Mouse (Mus musculus): ENCODE measurements around the gene Aurkb. TPM values are rescaled to one million over a fixed set of nuclear protein-coding genes. Genes with fewer than 3 reads are reported as not detected.
A peak's percentile ranks its signal among the peaks of the same experiment; 100 is the strongest.
"Not testable (repeated sequence)": the region's sequence is repeated elsewhere in the genome, so short reads cannot be mapped to it uniquely, and the experiment has no call there.

The Aurkb gene
- polyA plus RNA-seq, 1 experiment from 2014 or later, result 139 TPM

DNA sequence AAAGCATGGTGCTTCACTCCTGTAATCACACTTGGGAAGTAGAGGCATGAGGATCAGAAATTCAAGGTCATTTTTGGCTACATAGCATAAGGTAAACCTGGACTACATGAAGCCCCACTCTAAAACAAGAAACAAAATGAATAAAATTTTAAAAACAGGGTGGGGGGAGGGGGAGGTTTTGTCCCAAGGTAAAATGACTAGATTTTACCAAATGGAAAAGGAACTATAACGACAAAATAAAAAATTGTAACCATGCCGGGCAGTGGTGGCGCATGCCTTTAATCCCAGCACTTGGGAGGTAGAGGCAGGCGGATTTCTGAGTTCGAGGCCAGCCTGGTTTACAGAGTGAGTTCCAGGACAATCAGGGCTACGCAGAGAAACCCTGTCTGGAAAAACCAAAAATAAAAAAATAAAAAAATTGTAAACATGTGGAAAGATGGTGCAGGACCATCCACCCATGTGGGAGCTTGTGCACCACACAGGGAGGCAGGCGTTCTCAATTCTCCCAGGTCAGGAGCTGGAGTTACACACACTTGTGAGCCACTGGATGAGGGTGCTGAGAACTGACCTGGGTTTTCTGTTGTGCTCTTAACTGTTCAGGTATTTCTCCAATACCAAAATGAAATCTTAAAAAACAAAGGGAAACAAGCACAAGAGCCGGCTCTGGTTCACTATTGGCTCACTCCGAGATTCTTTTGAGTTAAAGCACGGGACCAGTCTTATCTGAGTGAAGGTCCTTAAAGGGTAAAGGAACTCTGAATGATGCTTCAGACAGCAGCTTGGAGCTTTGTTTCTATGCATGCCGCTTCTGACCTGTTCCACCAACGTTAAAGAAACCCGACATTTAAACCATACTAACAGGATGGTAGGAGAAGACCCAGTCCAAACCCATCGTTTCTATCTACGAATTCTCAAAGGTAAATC is 34.8 kb upstream of the Aurkb start:
- Histone ChIP-seq H3K4me1 (ENCODE audit: control insufficient read depth, insufficient read depth, low read length) (peaks cover 10% of the 10 kb centered on the region), H3K4me3 (ENCODE audit: low read length) (no peak overlapping the region), H3K9me3 (ENCODE audit: control insufficient read depth, low read length) (no peaks in the 10 kb centered on the region), H3K9ac (ENCODE audit: low read depth, low read length) (no peak overlapping the region; the same call in 1 of the 2 replicates), H3K4me2 (ENCODE audit: low read depth, low read length) (no peak overlapping the region), H3K36me3 (ENCODE audit: control insufficient read depth, insufficient read depth, low read length) (no peaks in the 10 kb centered on the region), H3K27ac (ENCODE audit: low read length) (no peak overlapping the region), H3K27me3 (replicated peaks; ENCODE audit: control insufficient read depth, insufficient read depth, low read length) (no peaks in the 10 kb centered on the region)
- whole genome bisulfite sequencing, result 87% methylated on average over 15 of the region's 15 CpGs
- no peak for ATAC-seq

DNA sequence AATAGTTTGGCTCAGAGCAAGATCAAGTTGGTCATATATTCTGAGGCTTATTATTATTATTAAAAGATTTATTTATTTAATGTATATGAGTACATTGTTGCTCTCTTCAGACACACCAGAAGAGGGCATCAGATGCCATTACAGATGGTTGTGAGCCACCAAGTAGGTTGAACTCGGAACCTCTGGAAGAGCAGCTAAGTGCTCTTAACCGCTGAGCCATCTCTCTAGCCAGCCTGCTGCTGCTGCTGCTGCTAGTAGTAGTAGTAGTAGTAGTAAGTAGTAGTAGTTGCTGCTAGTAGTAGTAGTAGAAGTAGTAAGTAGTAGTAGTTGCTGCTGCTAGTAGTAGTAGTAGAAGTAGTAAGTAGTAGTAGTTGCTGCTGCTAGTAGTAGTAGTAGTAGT is 34.0 kb upstream of the Aurkb start:
- H3K9ac ChIP-seq (ENCODE audit: low read depth, low read length); H3K27me3 ChIP-seq (replicated peaks; ENCODE audit: control insufficient read depth, insufficient read depth, low read length); H3K36me3 ChIP-seq (ENCODE audit: control insufficient read depth, insufficient read depth, low read length); H3K9me3 ChIP-seq (ENCODE audit: control insufficient read depth, low read length); H3K27ac ChIP-seq (ENCODE audit: low read length); ATAC-seq: not testable (repeated sequence)
- Histone ChIP-seq H3K4me2 (ENCODE audit: low read depth, low read length) (peak overlapping the region; percentile 82), H3K4me3 (ENCODE audit: low read length) (peak overlapping the region; percentile 61), H3K4me1 (ENCODE audit: control insufficient read depth, insufficient read depth, low read length) (peaks cover 10% of the 10 kb centered on the region)
- 47% methylated on average over 2 of the region's 2 CpGs for WGBS

DNA sequence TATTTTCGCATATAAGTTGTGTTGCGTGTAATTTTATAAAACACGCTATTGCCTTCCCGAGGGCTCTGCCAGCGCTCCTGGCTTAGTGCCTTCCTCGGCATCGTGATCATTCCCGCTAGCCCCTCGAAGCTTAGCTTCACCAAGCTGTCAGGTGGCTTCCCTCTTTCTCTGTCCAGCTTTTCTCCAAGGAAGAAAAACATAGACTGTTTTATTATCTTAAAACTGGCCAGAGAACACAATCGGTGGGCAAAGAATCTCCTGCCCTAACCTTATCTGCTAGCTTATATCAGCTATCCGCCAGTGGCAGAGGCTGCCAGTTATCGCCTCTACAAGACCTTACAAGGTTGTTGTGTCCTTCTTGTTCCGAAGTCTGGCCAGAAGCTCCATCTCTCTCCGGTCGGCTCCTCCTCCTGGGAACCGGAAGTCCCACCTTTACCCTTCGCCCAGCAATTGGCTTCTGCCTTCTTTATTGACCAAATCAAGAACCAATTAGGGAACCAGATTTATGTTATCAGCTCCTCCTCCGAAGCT is 33.3 kb upstream of the Aurkb start:
- Histone ChIP-seq H3K27ac (ENCODE audit: low read length) (peak overlapping the region; percentile 93), H3K36me3 (ENCODE audit: control insufficient read depth, insufficient read depth, low read length) (no peaks in the 10 kb centered on the region), H3K4me2 (ENCODE audit: low read depth, low read length) (peak overlapping the region; percentile 82), H3K4me3 (ENCODE audit: low read length) (peak overlapping the region; percentile 61), H3K27me3 (replicated peaks; ENCODE audit: control insufficient read depth, insufficient read depth, low read length) (no peaks in the 10 kb centered on the region), H3K9ac (ENCODE audit: low read depth, low read length) (peak overlapping the region; percentile 70), H3K4me1 (ENCODE audit: control insufficient read depth, insufficient read depth, low read length) (peaks cover 13% of the 10 kb centered on the region), H3K9me3 (ENCODE audit: control insufficient read depth, low read length) (no peaks in the 10 kb centered on the region)
- WGBS, result under 1% methylated on average over 18 of the region's 18 CpGs
- ATAC-seq, result peak; percentile 67

DNA sequence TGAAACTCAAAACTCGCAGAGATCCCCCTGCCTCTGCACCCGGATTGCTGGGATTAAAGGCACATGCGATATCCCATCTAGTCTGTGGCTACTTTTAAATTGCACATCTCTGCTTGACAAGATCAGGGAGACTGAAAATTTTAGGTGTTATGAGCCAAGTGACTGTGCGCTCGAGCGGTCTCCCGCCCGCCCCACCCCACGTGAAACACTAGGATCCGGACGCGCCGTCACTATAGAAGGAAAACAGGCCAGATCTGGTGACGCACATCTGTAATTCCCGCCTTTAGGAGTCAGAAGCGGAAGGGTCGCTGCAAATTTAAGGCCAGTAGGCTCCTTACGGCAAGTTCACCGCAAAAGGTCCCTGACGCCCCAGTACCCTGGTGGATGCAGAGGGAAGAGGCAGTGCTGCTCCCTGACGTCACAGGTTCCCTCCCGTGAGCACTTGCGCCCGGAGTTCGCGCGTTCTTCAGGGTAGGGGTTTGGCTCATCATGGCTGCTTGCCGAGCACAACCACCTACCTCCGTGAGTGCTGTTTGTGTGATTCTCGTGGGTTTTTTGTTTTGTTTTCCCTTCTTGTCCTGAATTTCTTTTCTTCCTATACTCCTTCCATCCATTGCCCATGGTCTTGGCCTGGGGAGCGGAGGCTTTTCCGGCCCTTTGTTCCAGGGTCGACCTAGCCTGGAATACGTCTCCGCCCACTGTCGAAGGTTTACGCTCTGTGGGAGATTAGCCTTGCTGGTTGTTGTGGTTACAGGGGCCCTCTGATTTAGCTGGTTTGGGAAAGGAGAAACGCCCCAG is 29.6 kb upstream of the Aurkb start, which contains the start of gene Ctc1:
TSS of gene Ctc1 (plus strand) at position 268 of the 798 bp plus-strand sequence.
- Histone ChIP-seq H3K9ac (ENCODE audit: low read depth, low read length) (peak within 1 kb of the TSS; percentile 73), H3K4me2 (ENCODE audit: low read depth, low read length) (peak within 1 kb of the TSS; percentile 77), H3K4me1 (ENCODE audit: control insufficient read depth, insufficient read depth, low read length) (peaks cover 7% of the 10 kb centered on the region), H3K9me3 (ENCODE audit: control insufficient read depth, low read length) (no peaks in the 10 kb centered on the region), H3K4me3 (ENCODE audit: low read length) (peak within 1 kb of the TSS; percentile 58), H3K27me3 (replicated peaks; ENCODE audit: control insufficient read depth, insufficient read depth, low read length) (no peaks in the 10 kb centered on the region), H3K27ac (ENCODE audit: low read length) (peak within 1 kb of the TSS; percentile 93), H3K36me3 (ENCODE audit: control insufficient read depth, insufficient read depth, low read length) (no peaks in the 10 kb centered on the region)
- WGBS, result 2% methylated on average over 38 of the region's 38 CpGs
- ATAC-seq, result peak; percentile 95

DNA sequence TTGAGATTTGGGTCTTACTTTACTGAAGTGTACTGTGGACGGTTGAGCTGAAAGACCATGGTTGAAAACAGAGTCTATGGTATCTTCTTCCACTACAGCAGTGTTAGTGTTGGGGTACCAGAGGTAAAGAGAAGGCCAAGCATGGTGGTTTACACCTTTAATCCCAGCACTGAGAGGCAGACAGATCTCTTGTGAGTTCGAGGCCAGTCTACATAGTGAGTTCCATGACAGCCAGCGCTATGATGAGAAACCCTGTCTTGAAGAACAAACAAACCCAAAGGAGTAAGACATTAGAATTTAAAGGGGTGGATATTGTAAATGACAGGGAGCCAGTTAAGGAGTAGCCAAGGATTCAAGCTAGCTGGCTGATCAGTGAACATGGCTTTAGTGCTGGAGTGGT is 28.7 kb upstream of the Aurkb start:
- no peak for ATAC-seq
- Histone ChIP-seq H3K9me3 (ENCODE audit: control insufficient read depth, low read length) (no peaks in the 10 kb centered on the region), H3K9ac (ENCODE audit: low read depth, low read length) (peak overlapping the region; percentile 73), H3K4me3 (ENCODE audit: low read length) (peak overlapping the region; percentile 58), H3K36me3 (ENCODE audit: control insufficient read depth, insufficient read depth, low read length) (no peaks in the 10 kb centered on the region), H3K4me1 (ENCODE audit: control insufficient read depth, insufficient read depth, low read length) (peaks cover 7% of the 10 kb centered on the region), H3K4me2 (ENCODE audit: low read depth, low read length) (peak overlapping the region; percentile 77), H3K27ac (ENCODE audit: low read length) (no peak overlapping the region), H3K27me3 (replicated peaks; ENCODE audit: control insufficient read depth, insufficient read depth, low read length) (no peaks in the 10 kb centered on the region)
- WGBS, result 58% methylated on average over 3 of the region's 3 CpGs

DNA sequence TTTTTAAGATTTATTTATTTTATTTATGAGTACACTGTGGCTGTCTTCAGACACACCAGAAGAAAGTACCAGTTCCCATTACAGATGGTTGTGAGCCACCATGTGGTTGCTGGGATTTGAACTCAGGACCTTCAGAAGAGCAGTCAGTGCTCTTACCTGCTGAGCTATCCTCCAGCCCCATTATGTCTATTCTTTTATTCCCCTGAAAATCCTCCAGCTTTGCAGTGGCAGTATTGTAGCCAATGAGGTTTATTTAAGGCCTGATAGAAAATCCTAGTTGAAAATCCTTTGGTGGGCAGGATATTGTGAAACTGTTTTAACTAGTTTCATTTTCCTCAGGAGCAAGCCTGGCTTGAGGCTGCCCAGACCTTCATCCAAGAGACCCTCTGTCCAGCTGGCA is 24.8 kb upstream of the Aurkb start:
- peaks cover 7% of the 10 kb centered on the region for H3K4me1 ChIP-seq (ENCODE audit: control insufficient read depth, insufficient read depth, low read length)
- no peak overlapping the region for H3K4me3 ChIP-seq (ENCODE audit: low read length)
- no peak overlapping the region for H3K9ac ChIP-seq (ENCODE audit: low read depth, low read length)
- peaks cover 11% of the 10 kb centered on the region for H3K36me3 ChIP-seq (ENCODE audit: control insufficient read depth, insufficient read depth, low read length)
- no peak overlapping the region for H3K4me2 ChIP-seq (ENCODE audit: low read depth, low read length)
- no peak overlapping the region for H3K27ac ChIP-seq (ENCODE audit: low read length)
- H3K9me3 ChIP-seq (ENCODE audit: control insufficient read depth, low read length), result no peaks in the 10 kb centered on the region
- ATAC-seq, result no peak
- no peaks in the 10 kb centered on the region for H3K27me3 ChIP-seq (replicated peaks; ENCODE audit: control insufficient read depth, insufficient read depth, low read length)

DNA sequence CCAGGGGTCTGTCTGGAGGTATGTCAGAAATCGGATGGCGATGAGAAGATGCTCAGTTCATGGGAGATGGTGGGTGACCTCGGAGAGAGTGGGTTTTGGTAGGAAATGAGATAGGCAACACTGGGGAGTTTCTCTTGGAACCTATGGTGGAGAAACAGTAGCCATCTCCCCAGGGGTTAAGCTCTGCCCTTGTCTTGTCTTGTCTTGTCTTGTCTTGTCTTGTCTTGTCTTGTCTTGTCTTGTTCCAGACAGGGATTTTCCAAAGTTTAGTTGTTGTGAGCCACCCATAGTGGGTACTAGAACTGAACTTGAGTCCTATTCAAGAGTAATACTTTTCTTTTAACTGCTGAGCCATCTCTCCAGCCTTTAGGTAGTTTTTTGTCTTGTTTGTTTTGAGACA is 18.9 kb upstream of the Aurkb start:
- Histone ChIP-seq H3K36me3 (ENCODE audit: control insufficient read depth, insufficient read depth, low read length) (peaks cover 26% of the 10 kb centered on the region), H3K27ac (ENCODE audit: low read length) (no peak overlapping the region), H3K4me3 (ENCODE audit: low read length) (no peak overlapping the region), H3K4me1 (ENCODE audit: control insufficient read depth, insufficient read depth, low read length) (no peaks in the 10 kb centered on the region), H3K4me2 (ENCODE audit: low read depth, low read length) (no peak overlapping the region), H3K27me3 (replicated peaks; ENCODE audit: control insufficient read depth, insufficient read depth, low read length) (no peaks in the 10 kb centered on the region), H3K9me3 (ENCODE audit: control insufficient read depth, low read length) (no peaks in the 10 kb centered on the region), H3K9ac (ENCODE audit: low read depth, low read length) (no peak overlapping the region)
- ATAC-seq, result no peak
- WGBS, result 95% methylated on average over 3 of the region's 3 CpGs

DNA sequence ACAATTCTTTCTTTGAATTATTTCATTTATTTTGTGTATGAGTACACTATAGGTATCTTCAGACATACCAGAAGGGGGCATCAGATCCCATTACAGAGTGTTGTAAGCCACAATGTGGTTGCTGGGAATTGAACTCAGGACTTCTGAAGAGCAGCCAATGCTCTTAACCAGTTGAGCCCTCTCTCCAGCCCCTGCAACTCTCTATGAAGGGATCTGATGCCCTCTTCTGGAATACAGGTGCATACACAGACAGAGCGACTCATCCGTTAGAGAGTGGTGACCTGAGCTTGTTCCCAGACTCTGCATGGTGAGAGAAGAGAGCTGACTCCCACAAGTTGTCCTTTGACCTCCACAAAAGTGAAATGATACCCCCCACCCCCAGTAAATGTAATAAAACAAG is 16.6 kb upstream of the Aurkb start:
- WGBS, result 73% methylated on average over 2 of the region's 2 CpGs
- H3K4me1 ChIP-seq (ENCODE audit: control insufficient read depth, insufficient read depth, low read length), result no peaks in the 10 kb centered on the region
- peaks cover 15% of the 10 kb centered on the region for H3K36me3 ChIP-seq (ENCODE audit: control insufficient read depth, insufficient read depth, low read length)
- ATAC-seq, result no peak
- H3K27me3 ChIP-seq (replicated peaks; ENCODE audit: control insufficient read depth, insufficient read depth, low read length), result no peaks in the 10 kb centered on the region
- no peak overlapping the region for H3K27ac ChIP-seq (ENCODE audit: low read length)
- H3K9ac ChIP-seq (ENCODE audit: low read depth, low read length), result no peak overlapping the region
- no peak overlapping the region for H3K4me2 ChIP-seq (ENCODE audit: low read depth, low read length)
- H3K4me3 ChIP-seq (ENCODE audit: low read length), result no peak overlapping the region
- H3K9me3 ChIP-seq (ENCODE audit: control insufficient read depth, low read length), result no peaks in the 10 kb centered on the region

DNA sequence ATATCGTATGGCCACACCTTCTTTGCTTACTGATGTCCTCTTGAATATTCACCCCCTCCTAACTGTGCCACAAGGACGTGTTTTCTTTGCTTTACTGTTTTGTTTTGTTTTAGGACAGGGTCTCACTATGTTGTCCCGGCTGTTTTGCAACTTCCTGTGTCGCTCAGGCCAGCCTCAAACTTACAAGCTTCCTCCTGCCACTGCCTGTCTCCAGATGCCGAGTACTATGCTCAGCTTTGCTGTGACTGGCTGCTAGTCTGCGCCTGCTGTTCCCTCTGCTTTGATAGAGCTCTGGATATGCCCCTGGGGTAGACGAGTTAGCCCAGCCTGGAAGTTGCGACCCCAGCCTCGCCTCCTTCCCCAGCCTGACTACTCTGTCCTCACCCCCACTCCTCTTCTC is 11.9 kb upstream of the Aurkb start:
- H3K4me3 ChIP-seq (ENCODE audit: low read length), result no peak overlapping the region
- peaks cover 13% of the 10 kb centered on the region for H3K36me3 ChIP-seq (ENCODE audit: control insufficient read depth, insufficient read depth, low read length)
- H3K9me3 ChIP-seq (ENCODE audit: control insufficient read depth, low read length), result no peaks in the 10 kb centered on the region
- peaks cover 15% of the 10 kb centered on the region for H3K4me1 ChIP-seq (ENCODE audit: control insufficient read depth, insufficient read depth, low read length)
- WGBS, result 75% methylated on average over 9 of the region's 9 CpGs
- no peak overlapping the region for H3K4me2 ChIP-seq (ENCODE audit: low read depth, low read length)
- 0 out of 2 replicates have a peak overlapping the region, but pooled peaks have one; percentile 45 for H3K27ac ChIP-seq (ENCODE audit: low read length)
- H3K27me3 ChIP-seq (replicated peaks; ENCODE audit: control insufficient read depth, insufficient read depth, low read length), result no peaks in the 10 kb centered on the region
- no peak for ATAC-seq
- H3K9ac ChIP-seq (ENCODE audit: low read depth, low read length), result no peak overlapping the region

All from intestine, embryonic 16.5 days (tissue).